Mouse (Mus musculus) embryonic stem cell, embryonic (primary cell): Measurements from ENCODE around the gene Serp2.

Experiments used
- CTCF ChIA-PET, 4 experiments: fragments of 300-600 bp in 2 of 4; fragments of 350-600 bp in 2 of 4; sonication (Branson Sonifier 250); formaldehyde crosslinking; loops; one replicate each; lab custom pipeline; 2022; ENCODE audit warnings: inconsistent platforms in 2 of 4; lab: Charles Lee
- POLR2A ChIA-PET, 4 experiments: fragments of 300-600 bp in 2 of 4; fragments of 350-600 bp in 2 of 4; sonication (Branson Sonifier 250); formaldehyde crosslinking; loops; one replicate each; lab custom pipeline; 2022; ENCODE audit warnings: antibody characterized with exemption in 4 of 4, inconsistent platforms in 1 of 4; lab: Charles Lee

The Serp2 gene

DNA sequence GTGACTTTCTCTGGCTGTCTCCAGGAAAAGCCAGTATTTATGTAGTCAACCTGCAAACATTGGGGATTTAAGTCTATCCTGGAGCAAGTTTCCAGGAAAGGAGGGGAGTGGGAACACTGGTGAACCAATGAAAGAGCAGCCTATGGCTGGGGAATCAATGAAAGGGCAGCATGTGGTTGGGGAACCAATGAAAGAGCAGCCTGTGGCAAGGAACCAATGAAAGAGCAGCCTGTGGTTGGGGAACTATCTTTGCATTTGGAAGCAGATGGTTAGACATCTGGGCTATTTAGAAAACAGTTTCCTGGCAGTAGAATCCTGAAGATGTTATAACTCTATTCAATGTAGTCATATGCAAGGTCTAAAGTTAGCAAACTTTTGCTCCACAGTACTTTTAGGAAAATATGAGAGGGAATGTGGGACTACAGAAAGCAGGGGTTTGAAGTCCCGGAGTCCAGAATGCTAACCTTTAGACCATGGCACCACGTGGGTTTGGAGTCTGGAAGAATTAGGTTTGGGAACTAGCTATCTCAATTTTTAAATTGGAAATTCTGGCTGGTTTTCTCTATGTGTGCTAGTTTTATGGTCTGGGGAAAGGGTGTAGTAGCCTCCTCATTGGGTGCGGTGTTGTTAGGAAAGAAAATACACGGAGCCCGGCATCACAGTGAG lies 16.6 kb downstream of the Serp2 start:
- POLR2A ChIA-PET, result interaction anchor here in 3 of 4 experiments (1.1 to 8.4 kb wide), 19 partner anchors 8 to 200 kb away, joined by 3 to 80 read pairs (median 6); partner anchors contain the start of gene Serp2 (in 2 of the 3)
- CTCF ChIA-PET, result interaction anchor here in 1 of 4 experiments (0.5 kb wide), 1 partner anchor 20 kb away, joined by 3 read pairs; no protein-coding TSS in a partner anchor

DNA sequence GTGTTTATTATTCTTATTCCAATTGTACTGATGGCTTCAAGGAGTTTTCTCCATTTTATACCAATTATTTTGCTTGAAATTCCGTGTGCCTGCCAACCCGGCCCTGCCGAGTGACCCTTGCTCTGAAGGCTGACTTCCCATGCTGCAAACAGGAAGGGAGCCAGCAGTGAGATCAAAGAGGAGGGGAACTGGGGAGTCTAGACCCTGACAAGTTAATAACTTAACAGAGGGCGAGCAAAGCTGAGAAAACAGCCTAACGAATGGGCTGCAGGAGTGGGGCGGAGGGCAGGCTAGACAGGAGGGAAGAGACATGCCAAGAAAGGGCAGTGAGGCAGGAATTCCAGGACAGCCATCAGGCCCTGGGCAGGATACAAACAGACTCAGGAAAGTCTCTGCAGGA lies 19.8 kb downstream of the Serp2 start:
- ChIA-PET CTCF (no interaction called here), POLR2A (interaction anchor here in 3 of 4 experiments (0.5 to 5.2 kb wide), 8 partner anchors 9 to 33 kb away, joined by 3 to 44 read pairs (median 4); no protein-coding TSS in a partner anchor)

GRCm38 (mm10) chr14:76535096-76535495 lies 21.6 kb downstream of the Serp2 start:
- ChIA-PET CTCF (no interaction called here), POLR2A (interaction anchor here in 3 of 4 experiments (0.5 to 23.7 kb wide), 13 partner anchors 13 to 120 kb away, joined by 3 to 810 read pairs (median 15); partner anchors contain the start of gene Tsc22d1 (in 1 of the 3))

GRCm38 (mm10) chr14:76533170-76533815 lies 23.4 kb downstream of the Serp2 start:
- ChIA-PET CTCF (interaction anchor here in 3 of 4 experiments (0.6 to 1.1 kb wide), 5 partner anchors 54 to 375 kb away, joined by 3 to 6 read pairs (median 3); no protein-coding TSS in a partner anchor), POLR2A (interaction anchor here (0.5 to 23.7 kb wide), 52 partner anchors 8 to 305 kb away, joined by 3 to 810 read pairs (median 4); partner anchors contain the start of gene Serp2 (in 2 of the 4))

DNA sequence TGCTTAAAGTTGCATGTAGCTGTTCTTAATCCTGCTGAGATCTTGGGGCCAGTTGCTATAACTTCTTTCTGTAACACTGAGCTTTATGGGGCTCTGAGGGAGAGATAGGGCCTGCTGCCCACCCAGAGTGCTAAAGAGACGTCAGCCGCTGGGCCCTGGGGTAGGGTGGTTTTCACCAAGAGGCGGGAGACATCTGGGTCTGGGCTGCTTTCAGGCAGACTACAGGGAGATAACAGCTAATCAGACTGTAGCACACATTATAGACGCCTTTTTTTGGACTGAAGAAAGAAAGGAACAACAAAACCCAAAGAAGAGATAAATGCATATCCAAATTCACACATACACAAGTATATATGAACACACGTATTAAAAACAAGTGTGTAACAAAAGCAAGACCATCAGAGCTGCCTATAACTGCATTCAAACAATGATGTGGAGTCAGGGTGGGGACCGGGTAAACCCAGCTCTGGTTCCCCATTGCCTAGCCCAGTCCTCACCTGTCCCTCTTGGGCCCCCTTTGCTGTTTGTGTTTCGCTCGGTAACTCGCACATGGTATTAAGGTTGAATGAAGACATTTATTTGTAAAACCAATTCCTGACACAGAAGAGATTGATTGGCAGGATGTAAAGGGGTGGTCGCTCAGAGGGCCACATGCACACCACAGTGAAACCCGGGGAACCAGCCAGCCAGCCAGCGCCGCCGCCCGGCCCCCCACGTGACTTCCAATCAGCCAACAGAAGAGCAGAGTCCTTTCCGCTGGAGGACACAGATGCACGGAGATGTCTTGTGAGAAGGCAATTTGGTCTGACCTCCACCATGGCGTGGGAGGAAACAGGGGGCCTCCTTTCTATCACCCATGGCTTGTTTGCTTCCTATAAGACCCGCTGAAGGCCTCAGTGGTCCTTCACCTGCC lies 24.2 kb downstream of the Serp2 start:
- CTCF ChIA-PET, result interaction anchor here in 3 of 4 experiments (0.5 to 1.1 kb wide), 5 partner anchors 33 to 376 kb away, joined by 3 to 6 read pairs (median 3); no protein-coding TSS in a partner anchor
- POLR2A ChIA-PET, result interaction anchor here (0.5 to 23.7 kb wide), 61 partner anchors 8 to 305 kb away, joined by 3 to 810 read pairs (median 4); partner anchors contain the start of gene Serp2 (in 2 of the 4)

DNA sequence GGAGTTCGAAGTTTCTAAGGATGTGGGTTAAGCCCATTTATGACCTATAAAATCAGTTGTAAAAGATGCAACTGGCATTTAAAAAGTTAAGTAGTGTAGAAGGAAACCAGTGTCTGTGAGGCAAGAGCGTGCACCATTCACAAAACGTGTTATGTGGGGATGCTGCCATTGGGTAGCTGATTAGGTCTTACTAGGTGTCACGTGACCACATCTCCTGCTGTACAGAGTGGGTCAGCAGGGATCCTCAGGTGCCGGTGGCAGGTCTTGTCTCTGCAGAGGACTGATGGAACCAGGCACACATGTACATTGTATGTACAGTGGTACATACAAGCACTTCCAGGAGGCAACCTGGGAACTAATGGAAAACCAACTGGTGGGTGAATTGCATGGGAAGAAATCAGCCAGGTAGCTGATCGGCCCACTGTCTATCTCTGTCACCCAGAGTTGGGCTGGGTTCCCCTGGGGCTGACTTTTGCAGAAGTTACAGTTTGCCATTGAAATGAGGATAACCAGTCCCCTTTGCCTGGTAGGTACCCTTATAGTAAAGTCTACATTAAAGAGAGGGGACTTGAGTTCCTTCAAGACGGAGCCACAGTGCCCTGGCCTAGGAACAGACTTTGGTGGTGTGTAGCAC lies 25.5 kb downstream of the Serp2 start:
- POLR2A ChIA-PET, result interaction anchor here in 3 of 4 experiments (0.5 to 23.7 kb wide), 22 partner anchors 9 to 424 kb away, joined by 3 to 810 read pairs (median 6); partner anchors contain the start of gene Serp2 (in 1 of the 3)
- CTCF ChIA-PET, result interaction anchor here in 1 of 4 experiments (0.5 to 0.7 kb wide), 2 partner anchors 100 to 210 kb away, joined by 3 read pairs; no protein-coding TSS in a partner anchor

DNA sequence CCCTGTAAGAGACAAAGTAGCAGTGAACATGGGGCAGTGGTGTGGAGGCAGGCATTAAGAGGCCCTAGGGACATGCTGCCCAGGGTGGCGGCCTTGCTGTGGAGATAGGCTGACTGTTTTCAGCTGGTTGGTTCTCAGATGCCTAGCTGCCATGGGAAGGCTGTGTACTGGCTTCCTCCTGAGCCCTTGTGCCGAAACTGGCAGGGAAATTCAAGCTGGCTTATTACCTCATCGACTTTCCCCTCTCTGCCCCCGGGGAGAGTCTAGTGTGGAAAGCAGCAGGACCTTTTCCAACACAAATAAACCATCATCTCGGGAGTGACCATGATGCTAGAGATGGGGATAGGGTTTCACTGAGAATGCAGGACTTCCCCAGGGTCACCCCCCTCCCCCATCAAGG lies 28.0 kb downstream of the Serp2 start:
- POLR2A ChIA-PET, result interaction anchor here (0.6 to 23.7 kb wide), 26 partner anchors 10 to 211 kb away, joined by 3 to 810 read pairs (median 5); partner anchors contain the start of gene Serp2 (in 2 of the 4)
- CTCF ChIA-PET, result no interaction called here

DNA sequence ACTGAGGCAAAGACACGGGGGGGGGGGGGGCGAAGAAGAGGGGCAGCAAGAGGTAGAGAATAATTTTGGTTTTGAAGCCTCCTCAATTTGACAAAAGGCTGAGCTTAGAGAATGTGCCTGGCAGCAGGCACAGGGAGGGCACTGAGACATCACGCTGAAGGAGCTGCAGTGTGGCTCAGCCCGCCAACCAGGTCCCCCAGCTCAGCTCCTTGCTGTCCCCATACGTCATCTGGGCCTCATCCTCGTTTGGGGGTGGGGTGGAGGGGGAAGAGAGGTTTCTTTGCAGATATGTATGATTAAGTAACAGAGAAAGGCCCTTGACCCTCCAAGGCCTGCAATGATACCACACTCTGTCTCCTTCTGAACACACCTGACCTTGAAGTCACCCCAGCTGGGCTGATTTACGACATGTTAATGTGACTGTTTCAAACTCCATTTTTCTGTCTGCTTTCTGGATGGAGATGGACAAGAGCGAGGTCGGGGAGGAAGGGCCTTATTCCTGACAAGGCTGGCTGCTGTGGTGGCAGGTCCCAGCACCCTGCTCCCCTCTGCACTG lies 28.9 kb downstream of the Serp2 start:
- POLR2A ChIA-PET, result interaction anchor here (0.6 to 23.7 kb wide), 57 partner anchors 9 to 1264 kb away, joined by 3 to 810 read pairs (median 4); partner anchors contain the start of genes Serp2 (in 2 of the 4) and Tsc22d1 (in 1 of the 4)

DNA sequence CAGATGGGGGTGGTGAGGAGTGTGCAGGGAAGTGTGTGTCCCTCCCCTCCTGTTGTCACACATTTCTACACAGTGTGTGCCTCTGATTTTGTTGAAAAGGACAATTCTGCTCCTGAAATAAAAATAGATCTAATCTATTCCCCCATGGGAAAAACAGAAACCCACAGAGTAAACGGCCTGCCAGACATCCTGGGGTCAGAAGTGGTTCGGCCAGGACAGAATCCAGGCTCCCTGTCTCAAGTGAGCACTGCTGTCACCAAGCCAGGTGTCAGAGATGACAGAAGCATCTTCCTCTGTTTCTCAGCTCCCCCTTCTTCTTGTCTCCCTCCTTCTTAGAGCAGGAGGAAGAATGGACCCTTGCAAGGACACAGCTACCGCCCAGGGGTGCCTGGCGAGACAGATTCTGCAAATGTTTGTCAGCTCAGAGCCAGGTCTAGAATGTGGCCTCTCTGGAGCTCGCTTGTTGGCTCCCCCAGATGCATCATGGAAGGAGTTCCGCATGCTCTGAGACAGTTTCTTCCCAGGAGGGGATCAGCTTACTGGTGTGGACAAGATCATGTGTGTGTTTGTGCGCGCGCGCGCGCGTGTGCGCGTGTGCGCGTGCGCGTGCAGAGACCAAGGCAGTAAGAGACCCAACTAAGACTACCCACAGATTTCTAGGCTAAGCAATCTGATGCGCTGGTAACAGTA lies 29.5 kb downstream of the Serp2 start:
- CTCF ChIA-PET, result interaction anchor here in 2 of 4 experiments (0.5 to 0.7 kb wide), 2 partner anchors 212 to 405 kb away, joined by 3 to 7 read pairs; no protein-coding TSS in a partner anchor
- POLR2A ChIA-PET, result interaction anchor here (0.6 to 23.7 kb wide), 43 partner anchors 9 to 1265 kb away, joined by 3 to 810 read pairs (median 4); partner anchors contain the start of gene Serp2 (in 2 of the 4)

More for the DNA sequence above, 28.9 kb downstream of the Serp2 start:
- CTCF ChIA-PET, result interaction anchor here in 2 of 4 experiments (0.5 to 0.7 kb wide), 3 partner anchors 69 to 406 kb away, joined by 3 to 7 read pairs (median 4); no protein-coding TSS in a partner anchor

- ChIA-PET POLR2A (interaction anchor here in 3 of 4 experiments (1.3 to 23.7 kb wide), 13 partner anchors 8 to 104 kb away, joined by 3 to 810 read pairs (median 19); partner anchors contain the start of gene Serp2 (in 1 of the 3)), CTCF (no interaction called here)
These were observed 30.2 kb downstream of the Serp2 start for GRCm38 (mm10) chr14:76526467-76526866.

DNA sequence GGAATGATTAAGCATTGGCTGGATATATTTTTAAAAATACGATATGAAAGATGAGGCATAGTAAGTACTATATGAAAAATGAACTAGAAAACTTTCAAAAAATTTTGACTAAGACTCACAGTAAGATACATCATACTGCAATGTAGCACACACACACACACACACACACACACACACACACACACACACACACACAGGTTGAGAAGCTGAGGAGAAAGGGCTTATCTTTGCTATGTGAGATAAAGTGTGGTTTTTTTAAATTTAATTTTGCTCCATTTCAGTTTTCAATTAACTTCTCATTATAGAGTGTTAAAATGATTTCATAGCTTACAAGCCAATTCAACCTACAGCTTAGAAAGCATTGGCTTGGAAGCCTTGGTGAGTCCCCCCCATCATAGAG lies 33.3 kb downstream of the Serp2 start:
- CTCF ChIA-PET, result no interaction called here
- POLR2A ChIA-PET, result interaction anchor here in 2 of 4 experiments (0.5 to 23.7 kb wide), 10 partner anchors 5 to 277 kb away, joined by 3 to 810 read pairs (median 104); no protein-coding TSS in a partner anchor

DNA sequence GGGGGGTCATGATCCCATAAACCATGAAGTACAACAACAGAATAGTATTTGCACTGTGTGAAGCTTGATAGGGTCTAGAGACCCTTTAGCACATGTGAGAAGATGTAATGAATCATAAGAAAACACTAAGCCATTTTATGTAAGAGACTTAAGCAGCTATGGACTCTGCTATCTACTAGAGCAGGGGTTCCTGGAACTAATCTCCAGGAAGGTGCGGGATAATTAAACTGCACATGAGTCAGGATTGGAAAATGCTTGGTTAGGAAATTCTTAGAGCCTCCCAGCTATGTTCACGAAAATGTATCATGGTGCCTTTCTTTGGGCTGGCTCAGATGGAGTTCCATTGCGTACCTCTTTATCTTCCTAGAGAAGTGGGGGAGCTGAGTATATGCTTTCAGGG lies 35.4 kb downstream of the Serp2 start:
- POLR2A ChIA-PET, result interaction anchor here in 3 of 4 experiments (0.8 to 23.7 kb wide), 25 partner anchors 4 to 249 kb away, joined by 3 to 810 read pairs (median 5); no protein-coding TSS in a partner anchor
- CTCF ChIA-PET, result no interaction called here

GRCm38 (mm10) chr14:76520606-76521005 lies 36.1 kb downstream of the Serp2 start:
- CTCF ChIA-PET, result interaction anchor here in 2 of 4 experiments (0.6 to 1.3 kb wide), 2 partner anchors 20 to 41 kb away, joined by 3 to 5 read pairs; no protein-coding TSS in a partner anchor
- POLR2A ChIA-PET, result interaction anchor here in 3 of 4 experiments (0.6 to 23.7 kb wide), 22 partner anchors 8 to 220 kb away, joined by 3 to 810 read pairs (median 7); no protein-coding TSS in a partner anchor

- CTCF ChIA-PET, result interaction anchor here in 3 of 4 experiments (0.5 to 1.3 kb wide), 3 partner anchors 11 to 623 kb away, joined by 3 to 6 read pairs (median 4); no protein-coding TSS in a partner anchor
These were observed 38.5 kb downstream of the Serp2 start for GRCm38 (mm10) chr14:76518217-76518616.

GRCm38 (mm10) chr14:76515620-76516019 lies 41.1 kb downstream of the Serp2 start:
- CTCF ChIA-PET, result interaction anchor here in 2 of 4 experiments (0.9 to 1.4 kb wide), 3 partner anchors 11 to 49 kb away, joined by 3 to 5 read pairs (median 5); no protein-coding TSS in a partner anchor
- POLR2A ChIA-PET, result interaction anchor here (0.6 to 23.7 kb wide), 89 partner anchors 9 to 493 kb away, joined by 3 to 810 read pairs (median 5); partner anchors contain the start of genes Tsc22d1 (in 2 of the 4) and Serp2 (in 1 of the 4)

More at GRCm38 (mm10) chr14:76518217-76518616, 38.5 kb downstream of the Serp2 start:
- POLR2A ChIA-PET, result interaction anchor here (0.8 to 23.7 kb wide), 42 partner anchors 10 to 683 kb away, joined by 3 to 810 read pairs (median 5); partner anchors contain the start of gene Tsc22d1 (in 1 of the 4)
